Mouse (Mus musculus): Measurements from ENCODE around the gene Hist1h4h.

The Hist1h4h gene

DNA sequence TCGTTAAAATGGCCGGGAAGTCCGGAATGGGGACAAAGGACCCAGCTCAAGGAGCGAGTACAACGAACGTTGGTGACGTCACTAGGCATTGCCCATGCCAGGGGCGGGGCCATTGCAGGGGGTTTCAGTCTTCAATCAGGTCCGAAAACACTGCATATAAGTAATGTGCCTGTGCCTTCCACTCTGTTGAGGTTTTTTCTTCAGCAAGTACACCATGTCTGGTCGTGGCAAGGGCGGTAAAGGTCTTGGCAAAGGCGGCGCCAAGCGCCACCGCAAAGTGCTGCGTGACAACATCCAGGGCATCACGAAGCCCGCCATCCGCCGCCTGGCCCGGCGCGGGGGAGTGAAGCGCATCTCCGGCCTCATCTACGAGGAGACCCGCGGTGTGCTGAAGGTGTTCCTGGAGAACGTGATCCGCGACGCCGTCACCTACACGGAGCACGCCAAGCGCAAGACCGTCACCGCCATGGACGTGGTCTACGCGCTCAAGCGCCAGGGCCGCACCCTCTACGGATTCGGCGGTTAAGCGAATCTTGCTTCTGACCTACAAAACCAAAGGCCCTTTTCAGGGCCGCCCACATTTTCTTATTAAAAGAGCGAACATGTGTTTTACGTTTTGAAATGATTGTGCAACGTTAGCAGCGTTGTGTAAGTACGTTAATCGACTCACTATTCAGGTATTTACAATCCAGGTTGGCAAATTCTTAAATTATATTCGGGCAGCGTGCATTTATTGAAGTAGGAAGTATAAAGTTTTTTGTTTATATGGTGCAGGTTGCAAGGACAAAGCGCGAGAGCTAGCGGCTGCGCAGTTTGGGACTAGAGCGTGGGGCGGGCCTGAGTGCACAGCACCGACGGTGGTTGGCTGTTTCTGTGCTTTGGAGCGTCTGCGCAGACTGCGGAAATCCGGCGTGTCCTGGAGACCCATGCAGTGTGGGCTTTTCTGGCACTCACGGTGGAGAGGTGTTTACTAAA is at the start of gene Hist1h4h:
Gene Hist1h4h (plus strand): TSS at position 150 of the 975 bp plus-strand sequence.
- peak; percentile 94 for DNase-seq

DNA sequence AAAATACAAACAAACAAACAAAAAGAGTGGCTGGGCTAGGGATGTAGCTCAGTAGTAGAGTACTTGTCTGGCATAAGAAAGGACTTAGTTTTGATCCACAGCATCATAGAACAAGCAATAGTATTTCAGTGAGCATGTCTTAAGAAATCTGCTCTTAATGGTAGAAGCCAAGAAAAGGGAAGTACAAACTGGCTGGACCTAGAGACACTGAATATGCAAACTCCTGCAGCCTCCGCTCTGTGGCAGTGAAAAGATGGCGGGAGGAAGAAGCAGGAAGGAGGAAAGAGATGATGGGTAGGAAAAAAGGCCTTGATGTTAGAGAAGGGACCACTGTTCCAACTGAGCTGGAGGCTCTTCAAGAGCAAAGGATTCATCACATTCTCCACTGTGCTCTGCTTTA is 47.7 kb upstream of the Hist1h4h start:
- no peak for DNase-seq

DNA sequence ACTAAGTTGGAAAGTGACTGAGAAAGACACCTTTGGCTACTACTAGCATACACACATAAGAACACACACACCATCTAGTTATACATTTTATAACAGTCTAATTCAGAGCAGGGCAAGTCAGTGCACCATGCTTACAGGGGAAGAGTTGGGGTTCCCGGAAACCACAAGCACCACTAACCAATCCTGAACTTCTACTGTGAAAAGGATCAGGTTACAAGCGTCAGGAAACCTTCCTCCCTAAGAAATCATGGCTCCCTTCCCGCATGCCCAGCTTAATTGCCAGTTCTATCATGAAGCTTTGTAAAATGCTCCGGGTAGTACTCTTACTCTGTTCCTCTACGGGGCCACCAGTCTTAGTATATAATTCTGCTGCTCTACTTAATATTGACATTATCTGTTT is 45.6 kb upstream of the Hist1h4h start:
- no peak for DNase-seq

DNA sequence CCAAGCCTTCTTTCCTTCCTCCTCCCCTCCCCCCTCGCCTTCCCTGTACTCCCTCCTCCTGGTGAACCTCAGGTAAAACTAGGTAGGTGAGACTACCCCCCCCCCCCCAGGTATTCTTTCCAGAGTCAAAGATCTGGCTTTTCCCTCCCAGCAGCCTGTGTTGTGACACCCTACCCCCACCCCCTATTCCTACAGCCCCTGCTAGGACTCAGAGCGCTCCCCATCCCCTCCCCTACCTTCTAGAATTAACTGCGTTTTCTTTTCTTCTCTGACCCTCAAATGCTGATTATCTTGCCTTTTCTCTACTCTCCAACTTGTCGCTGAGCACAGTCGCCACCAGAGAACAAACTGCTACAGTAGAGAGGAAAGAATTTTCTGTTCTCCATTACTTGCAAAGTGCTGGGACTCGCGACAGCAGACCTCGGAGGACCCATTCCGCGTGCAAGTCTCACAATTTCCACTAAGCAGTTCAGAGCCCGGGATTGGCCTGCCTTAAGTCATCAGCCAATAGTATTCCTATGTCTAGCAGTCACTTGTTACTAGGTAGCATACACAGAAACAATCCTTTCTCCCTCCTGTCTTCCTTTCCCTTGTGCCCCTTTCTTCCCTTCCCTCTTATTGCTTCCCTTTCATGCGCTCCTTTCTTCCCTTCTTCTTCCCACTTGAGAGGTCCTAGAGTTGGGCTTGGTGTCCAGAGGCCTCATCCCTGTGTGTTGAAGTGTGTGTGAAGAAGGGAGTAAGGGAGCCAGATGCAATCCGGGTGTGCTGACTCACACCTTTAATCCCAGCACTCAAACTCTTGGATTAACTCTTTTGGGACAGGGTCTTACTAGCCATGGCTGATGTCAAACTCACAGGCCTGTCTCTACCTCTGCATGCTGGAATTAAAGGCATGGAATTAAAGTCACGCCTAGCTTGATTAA is 42.2 kb upstream of the Hist1h4h start, which contains the start of gene Btn2a2:
Gene Btn2a2 (minus strand): TSS at position 458 of the 923 bp plus-strand sequence.
- peak; percentile 37 for DNase-seq

DNA sequence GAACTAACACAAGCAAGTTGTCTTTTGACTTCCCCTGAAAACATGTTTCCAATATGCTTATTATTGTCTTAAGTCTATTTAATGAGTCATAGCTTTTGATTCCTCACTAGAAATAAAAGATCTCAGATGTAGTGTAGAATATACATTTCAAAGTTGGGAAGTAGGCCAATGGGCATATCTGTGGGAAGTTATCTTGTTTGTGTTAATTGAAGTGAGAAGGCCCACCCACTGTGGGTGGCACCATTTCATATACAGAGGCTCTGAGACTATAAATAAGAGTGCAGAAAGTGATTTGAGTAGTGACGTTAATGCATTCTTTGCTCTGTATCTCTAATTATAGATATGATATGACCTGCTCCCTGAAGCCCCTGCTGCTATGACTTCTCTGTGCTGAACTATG is 40.0 kb upstream of the Hist1h4h start:
- no peak for DNase-seq

DNA sequence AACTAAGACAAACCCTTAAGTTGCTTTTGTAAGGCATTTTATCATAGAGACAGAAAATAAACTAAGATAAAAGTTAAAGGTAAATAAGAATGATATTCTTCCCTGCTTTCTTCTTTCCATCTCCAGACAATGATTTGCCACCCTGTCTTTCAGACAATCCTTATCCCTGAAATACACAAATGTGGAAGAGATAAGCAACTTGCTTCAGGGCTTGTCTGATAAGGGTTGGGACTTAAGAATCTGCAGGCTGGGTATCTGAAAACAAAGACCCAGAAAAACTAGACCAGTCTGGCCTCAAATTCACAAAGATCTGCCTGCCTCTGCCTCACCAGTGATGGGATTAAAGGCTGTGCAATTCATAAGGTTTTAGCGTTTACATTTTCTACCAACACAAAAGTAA is 39.6 kb upstream of the Hist1h4h start:
- no peak for DNase-seq

DNA sequence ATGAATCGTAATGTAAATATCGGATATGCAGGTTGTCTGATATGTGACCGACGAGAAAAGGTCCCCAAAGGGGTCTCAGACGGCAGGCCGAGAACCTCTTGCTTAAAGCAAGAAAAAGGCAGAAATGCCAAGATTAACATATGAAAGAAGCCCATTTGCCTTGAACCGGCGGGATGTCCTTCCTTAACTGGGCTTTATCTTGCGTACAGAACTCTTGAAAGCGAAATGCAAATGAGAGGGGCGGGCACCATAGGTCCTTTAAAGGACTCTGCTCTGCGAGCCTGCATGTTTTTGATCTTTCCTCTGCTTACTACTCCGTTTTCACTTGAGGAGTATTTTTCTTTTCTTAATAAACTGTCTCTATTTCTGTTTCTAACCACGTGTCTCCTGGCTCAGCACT is 38.9 kb upstream of the Hist1h4h start:
- DNase-seq, result no peak

DNA sequence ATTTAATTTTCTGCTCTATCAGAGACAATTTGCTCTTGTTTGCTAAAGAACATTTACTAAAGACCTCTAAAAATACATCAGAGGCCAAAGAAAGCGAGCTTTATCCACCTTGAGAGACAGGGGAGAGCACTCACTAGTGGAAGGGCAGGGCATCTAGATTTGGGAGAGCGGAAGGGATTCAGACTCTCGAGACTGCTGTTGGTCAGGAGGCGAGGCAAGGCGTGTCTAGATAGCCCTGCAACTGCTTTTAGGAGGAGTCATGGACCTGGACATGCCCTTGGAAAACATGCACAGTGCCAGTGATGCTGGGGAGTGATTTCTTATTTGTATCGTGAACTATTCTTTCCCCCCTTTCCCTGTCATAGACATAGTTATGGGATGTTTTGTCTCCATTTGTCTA is 35.3 kb upstream of the Hist1h4h start:
- no peak for DNase-seq

DNA sequence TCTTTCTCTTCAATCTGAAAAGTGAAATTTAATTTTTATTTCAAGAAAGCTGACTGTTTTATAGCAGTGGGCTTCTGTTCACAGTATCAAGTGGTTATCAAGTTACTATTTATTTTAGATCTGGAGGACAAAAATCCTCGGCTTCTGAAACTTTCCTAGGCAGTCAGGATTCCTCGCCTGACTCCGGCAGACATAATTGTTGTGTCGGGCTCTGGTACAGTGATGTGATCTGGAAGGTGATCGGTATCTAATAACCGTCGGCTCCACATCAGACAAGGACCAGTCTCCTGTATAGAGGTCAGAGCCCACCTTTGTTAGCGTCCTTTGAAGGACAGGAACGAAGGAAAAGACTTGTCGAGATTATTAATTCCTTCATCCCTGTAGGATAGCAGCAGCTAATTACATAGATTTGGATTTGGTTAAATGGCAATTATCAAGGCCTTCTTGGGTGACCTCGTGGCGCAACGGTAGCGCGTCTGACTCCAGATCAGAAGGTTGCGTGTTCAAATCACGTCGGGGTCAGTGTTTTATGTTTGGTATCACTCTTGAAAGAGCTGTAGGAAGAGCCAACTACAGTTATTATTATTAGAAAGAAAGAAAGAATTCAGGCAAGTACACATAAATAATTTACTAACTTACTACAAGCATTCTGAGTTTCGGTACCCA is 33.1 kb upstream of the Hist1h4h start:
- no peak for DNase-seq

DNA sequence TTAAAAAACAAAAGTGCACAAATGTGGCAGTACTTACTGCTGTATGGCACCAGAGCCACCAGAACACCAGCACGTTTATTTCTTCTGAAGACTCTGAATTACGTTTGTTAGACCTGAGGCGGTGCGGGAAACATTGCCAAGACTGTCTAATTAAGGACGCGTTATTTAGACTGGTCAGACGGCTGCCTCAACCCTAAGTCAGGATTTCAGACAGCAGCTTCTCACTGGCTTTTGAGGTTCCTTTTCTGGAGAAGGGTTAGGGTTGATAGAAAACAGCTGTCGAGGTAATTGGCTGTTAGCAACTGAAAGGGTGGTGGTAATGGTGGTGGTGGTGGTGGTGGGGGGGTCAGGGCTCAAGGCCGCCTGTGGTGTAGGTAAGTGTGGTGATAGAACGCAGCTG is 32.2 kb upstream of the Hist1h4h start:
- no peak for DNase-seq

DNA sequence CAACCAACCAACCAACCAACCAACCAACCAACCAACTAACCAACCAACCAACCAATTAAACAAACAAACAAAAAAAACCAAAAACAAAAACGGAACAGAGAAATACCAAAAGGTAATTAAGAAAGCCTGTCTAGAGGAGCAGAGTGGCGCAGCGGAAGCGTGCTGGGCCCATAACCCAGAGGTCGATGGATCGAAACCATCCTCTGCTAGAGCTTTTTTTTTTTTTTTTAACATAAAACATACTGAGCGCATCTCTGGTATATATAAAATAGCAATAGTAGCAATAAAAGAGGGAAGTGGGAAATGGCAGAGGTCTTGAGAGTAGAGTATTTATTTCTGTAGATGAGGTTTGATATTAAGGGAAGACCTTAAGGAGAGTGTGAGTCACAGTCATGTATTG is 30.9 kb upstream of the Hist1h4h start:
- DNase-seq, result no peak

DNA sequence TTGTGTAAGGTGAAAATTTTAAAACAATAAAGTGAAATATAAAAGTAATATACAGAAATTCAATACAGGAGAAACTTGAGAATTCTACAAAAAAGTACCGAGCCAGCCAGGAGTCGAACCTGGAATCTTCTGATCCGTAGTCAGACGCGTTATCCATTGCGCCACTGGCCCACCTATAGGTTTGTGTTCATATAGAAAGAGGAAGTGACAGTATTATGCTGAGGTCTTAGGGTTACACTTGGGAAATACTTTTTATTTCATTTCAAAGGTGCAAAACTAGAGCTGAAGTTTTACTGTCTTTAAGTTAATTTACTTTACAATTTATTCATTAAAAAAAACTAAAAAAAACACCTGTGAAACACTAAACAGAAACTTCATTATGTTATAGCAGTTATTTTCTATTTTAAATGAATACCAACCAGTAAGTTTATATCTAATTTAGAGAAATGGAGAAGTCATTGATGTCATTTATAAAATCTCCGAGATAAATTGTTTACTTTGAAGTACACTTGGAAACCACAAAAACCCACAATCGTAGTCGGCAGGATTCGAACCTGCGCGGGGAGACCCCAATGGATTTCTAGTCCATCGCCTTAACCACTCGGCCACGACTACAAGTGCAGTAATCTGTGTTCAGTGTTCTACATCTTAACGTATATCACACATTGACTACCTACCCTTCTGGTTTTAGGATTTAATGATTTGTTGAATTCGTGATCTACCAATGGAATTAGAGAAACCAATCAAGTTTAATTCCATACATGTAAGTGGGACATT is 30.2 kb upstream of the Hist1h4h start:
- peak; percentile 25 for DNase-seq

DNA sequence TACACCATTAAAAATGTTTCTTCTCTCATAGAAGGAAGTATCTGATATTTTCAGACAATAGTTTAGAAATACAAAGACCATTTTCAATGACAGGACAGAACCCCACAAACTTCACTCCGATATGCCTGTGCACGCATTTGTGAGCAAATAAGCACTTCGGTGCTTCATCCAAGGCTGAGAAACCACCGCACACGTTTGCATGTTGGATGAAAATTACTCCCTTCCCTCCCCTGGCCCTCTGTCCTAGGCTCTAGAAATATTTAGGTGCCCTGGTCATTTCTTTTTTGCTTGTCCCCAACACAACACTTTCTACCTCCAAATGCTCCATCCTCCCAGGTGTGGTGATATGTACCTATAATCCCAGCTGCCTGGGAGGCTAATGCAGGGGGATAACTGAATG is 29.3 kb upstream of the Hist1h4h start:
- no peak for DNase-seq

DNA sequence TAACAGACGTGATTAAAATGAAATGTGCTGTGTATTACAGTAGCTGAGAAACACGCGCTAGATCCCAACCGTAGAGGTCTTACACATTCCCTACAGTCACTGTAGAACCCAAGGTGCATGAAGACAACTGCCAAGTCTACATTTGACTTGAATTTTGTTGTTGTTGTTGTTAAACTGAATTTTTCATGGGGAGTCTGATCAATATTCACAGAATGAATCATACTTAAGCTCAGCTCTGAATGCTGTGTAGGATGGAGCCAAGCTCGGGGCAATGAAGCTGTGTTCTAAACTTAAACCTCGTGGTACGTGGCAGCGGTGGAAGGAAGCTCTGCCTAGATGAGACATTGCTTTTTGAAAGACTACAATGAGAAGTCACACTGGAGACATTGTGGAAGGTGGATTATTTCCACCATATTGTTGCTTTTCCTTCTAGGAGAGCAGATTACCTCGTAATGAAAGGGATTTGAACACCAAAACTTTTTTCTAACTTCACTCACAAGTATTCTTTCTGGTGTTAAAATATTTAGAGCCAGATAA is 28.8 kb upstream of the Hist1h4h start:
- DNase-seq, result no peak

DNA sequence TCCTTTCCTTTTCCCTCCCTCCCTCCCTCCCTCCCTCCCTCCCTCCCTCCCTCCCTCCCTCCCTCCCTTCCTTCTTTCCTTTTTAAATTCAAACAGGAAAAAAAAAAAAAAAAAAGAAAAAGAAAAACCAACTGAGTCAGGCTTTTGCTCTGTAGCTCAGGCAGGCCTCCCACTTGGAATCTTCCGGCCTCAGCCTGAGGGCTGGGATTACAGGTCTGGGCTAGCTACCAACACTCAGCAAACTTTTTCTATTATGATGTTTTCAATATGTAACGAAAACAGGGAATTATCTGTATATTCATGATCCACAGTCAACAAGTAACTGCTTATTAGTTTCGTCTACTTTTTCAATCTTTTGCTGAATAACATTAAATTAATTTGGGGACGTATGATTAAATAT is 27.9 kb upstream of the Hist1h4h start:
- no peak for DNase-seq

DNA sequence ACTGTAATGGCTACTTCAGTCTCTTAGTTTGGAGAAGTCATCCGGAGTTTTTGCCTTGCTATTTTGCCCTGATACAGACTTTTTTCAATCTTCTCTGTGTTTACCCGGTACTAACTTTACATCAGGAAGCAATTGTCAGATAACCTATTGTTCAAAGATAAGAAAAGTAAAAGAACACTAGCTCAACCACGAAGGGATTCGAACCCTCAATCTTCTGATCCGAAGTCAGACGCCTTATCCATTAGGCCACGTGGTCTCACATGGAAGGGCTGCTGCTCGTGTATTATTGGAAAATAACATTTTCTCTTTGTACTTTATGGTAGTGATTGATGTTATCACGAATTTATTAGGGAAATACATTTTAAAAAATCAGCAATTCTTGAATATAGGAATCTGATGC is 27.1 kb upstream of the Hist1h4h start:
- peak; percentile 20 for DNase-seq

DNA sequence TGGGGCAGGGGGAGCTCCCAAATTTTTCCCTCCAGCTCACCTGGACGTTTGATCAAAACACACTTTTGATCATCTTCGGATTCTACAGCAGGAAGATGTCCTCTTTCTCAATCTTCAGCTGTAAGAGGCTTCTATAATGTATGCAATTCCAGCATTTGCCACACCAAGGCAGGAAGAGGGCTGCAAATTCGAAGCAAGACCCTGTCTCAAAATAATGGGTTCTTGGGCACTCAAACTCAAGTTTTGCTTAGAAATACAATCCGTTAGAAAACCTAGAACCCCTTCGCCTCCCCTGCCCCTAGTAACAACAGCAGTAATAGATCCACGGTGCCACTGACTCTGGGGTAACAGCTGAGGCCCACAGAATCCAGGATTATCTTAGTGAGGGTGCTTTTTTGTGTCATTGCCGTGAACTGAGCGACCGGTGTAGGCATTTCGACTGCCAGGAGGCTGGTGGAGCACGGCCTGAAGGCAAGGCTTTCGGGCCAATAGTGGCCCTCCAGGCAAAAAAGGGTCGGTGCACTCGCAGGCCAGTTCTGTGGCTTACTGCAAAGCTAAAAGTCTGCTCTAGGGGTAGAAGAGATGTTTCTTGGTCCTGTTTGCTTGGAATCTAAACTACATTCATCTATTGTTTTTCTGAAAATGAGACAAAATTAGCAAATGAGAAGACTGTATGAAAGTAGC is 25.0 kb upstream of the Hist1h4h start:
- DNase-seq, result no peak

DNA sequence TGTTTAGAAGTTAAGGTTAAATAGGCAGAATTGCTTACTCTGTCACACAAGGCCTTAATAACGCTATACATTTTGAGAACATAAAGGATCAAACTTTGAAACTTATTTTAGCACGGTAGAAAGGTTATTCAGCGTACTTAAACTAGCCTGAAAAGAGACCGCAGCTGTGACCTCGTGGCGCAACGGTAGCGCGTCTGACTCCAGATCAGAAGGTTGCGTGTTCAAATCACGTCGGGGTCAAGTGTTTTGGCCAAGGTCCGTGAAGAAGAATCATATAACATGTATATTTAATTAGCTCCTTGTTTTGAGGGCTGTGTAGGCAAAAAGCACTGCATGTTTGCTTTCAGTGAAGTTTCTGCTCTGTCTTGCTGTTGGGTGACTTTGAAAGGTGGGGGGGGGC is 24.5 kb upstream of the Hist1h4h start:
- peak; percentile 7 for DNase-seq

DNA sequence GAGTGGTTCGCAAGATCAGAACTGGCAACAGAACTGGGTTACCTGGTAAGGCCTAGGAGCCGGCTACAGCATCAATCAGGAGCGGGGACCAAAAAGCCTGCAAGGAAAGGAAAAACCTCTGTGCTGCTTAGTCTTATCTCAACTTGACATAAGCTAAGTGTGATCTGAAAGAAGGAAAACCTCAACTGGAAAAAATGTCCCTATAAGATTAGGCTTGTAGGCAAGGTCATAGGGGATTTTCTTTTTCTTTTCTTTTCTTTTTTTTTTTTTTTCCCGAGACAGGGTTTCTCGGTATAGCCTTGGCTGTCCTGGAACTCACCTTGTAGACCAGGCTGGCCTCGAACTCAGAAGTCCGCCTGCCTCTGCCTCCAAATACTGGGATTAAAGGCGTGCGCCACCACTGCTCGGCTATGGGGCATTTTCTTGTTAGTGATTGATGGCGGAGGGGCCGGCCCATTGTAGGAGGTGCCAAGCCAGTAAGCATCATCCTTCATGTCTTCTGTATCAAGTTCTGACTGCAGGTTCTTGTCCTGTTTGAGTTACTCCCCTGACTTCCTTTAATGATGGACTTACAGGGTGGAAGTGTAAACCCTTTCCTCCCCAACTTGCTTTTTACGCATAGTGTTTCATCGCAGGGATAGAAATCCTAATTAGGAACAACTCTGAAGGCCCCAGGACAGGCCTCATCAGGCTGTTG is 23.9 kb upstream of the Hist1h4h start:
- no peak for DNase-seq

DNA sequence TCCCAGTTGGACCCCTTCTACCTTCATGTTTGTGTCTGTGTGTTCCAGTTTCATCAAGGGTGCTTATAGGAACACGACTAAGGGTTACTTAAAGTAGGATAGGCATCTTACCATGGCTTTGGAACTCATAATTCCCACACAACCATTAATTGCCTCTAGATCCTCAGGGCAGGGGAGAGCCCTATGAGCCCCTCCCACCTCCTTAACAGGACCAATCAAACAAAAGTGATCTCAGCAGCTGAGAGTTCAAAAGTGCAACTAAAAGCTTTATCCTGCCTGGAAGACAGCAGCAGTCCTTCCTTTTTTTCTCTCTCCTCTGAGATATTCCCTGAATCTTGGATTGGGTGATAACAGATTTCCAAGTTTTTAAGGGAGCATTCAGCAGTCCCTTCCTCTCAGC is 20.7 kb upstream of the Hist1h4h start:
- no peak for DNase-seq

DNA sequence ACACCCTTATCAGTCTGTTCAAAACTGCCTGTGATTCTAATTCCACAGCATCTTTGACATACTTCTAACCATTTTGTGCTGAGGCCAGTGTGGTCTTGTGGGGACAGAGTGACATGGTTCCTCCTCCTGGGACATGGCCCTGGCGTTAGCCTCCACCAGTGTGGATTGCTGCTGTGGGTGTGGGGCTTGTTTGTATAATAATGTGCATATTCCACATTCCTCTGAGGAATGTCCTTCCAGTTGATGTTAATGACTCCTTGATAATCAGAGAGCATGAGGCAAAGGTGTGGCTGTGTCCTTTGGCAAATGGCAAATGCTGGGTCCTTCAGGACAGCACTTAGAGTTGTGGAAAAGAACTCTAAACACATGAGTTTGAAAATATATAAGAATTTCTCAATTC is 17.3 kb upstream of the Hist1h4h start:
- DNase-seq, result no peak
